Mouse (Mus musculus) megakaryocyte, adult 5-6 weeks (primary cell): ENCODE data around the gene Trak1. TPM values are rescaled to one million over a fixed set of nuclear protein-coding genes. Genes with fewer than 3 reads are reported as not detected.

ENCODE experiments used
- ATAC-seq: 2 replicates; pipeline ENCODE4 v1.8.0; 2016; ENCODE audit warnings: mild to moderate bottlenecking, inconsistent platforms; ENCODE audit not compliant: poor library complexity, severe bottlenecking
- total RNA-seq, 2 experiments: library from RNA; stranded (forward) in 1 of 2; stranded (reverse) in 1 of 2; fragments of 153-499, 151-499 nt in 1 of 2; fragments of 221-1000, 200-1000 nt in 1 of 2; gene quantifications; 2 replicates each; pipeline versions ENCODE4 v1.2.3 to v1.2.4; 2015 to 2017

The Trak1 gene
- total RNA-seq, 2 experiments from 2014 or later, result 20.0 to 25.0 TPM

- ATAC-seq, result no peak
Measured at GRCm38 (mm10) chr9:121343122-121343876, 46.0 kb downstream of the Trak1 start.

DNA sequence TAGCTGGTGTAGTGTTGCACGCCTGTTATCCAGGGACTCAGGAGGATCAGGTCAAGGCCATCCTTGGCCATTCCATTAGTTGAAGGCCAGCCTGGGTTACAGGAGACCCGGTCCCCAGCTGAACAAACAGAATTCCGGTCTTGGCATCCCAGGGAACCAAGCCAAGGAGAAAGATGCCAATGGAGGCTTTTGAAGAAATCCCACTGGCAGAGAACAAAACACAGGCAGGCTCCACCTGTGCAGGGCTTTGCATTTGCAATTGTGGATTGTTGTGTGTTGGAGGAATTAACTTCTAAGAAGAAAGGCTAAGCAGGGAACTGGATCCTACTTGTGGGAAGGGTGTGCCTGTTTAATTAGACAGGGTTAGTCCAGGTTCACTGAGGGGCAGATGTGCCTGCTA lies 47.0 kb downstream of the Trak1 start:
- ATAC-seq, result no peak

DNA sequence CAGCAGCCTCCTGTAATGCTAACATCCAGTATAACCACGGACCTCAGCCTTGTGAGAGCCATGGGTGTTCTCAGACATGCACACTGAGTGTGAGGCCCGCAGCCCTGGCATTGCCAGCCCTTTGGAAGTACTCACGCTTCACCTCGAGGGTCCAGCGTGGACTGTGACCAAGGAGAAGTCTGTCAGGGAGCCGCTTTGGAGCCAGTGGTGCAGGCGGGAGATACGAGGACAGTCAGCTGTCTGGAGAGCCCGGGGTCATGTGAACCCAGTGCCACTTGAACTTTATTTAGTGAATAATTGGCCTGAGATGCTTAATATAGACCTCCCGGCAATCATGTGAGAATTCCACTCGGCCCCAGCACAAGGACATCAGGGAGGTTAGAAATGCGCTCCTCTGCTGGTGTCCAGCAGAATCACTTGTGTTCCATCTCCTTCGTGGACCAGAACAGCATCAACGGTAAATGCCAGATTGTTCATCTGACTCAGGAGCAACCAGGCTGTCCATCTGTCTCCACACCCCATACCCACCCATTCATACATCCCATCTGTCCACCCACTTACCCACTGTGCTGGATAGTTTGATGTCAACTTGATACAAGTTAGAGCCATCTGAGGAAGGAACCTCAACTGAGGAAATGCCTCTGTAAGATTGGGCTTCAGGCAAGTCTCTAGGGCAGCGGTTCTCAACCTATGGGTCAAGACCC lies 48.3 kb downstream of the Trak1 start:
- no peak for ATAC-seq

DNA sequence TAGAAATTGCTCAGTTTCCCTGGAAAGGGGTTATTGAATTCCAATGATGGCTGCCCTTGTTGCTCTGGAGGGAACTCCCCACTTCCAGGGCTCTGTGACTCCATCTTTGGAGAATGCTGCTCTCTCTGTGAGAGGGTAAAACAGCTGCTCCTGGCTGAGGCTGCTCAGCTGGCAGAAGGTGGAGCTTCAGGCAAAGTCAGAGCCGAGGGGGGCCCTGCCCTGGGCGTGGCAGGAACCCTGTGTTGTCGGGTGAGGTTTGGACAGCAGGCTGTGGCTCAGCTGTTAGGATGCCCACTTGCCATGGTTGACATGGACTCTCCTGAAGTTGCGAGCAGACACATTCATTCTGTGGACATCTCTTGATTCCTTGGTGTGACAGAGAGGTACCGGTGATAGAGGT lies 49.3 kb downstream of the Trak1 start:
- 0 out of 2 replicates have a peak, but pooled peaks have one; percentile 15 for ATAC-seq

- no peak for ATAC-seq
Measured at GRCm38 (mm10) chr9:121347981-121348380, 50.7 kb downstream of the Trak1 start.

- no peak for ATAC-seq
Measured at GRCm38 (mm10) chr9:121348476-121348875, 51.2 kb downstream of the Trak1 start.

- ATAC-seq, result peak; percentile 44
Measured at GRCm38 (mm10) chr9:121349111-121349510, 51.8 kb downstream of the Trak1 start.

- no peak for ATAC-seq
Measured at GRCm38 (mm10) chr9:121350601-121351000, 53.3 kb downstream of the Trak1 start.

GRCm38 (mm10) chr9:121351388-121352078 lies 54.2 kb downstream of the Trak1 start:
- ATAC-seq, result no peak

DNA sequence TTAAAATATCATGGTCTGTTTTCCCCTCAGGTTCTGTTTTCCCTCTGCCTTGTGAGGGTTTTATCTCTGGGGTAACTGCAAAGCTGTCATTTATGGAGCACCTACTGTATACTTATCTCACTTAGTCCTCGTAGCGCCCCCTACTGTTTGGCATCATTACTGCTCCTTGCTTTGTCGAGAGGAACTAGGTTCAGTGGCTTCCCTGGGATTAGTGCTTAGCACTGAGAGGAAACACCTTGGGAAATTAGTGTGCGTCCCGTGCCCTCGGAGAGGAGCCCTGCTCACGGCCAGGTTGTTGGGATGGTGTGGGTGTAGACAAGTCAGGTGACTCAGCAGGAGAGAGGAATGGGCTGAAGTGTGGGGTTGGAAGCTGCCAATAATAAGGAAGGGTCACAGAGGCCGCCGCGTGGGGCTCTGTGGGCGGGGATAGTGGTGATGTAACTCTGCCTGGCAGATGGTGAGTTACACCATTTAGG lies 54.9 kb downstream of the Trak1 start:
- ATAC-seq, result peak; percentile 75

DNA sequence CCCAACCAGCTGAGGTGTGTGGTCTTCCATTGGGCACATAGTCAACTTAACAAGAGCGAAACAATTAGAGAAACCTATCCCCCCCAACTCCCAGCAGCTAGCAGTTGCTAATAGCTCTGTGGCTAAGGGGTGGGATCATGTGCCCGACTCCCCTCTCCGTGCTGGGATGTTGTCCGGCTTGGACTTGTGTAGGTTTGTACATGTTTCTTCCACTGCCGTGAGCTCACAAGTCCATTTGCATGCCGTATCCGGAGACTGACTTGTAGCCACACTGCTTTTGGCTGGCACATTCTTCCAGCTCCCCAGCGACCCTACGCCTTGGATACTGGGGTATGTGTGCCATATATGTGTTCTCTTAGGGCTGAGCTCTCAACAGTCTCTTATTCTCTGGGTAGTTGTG lies 55.4 kb downstream of the Trak1 start:
- no peak for ATAC-seq

DNA sequence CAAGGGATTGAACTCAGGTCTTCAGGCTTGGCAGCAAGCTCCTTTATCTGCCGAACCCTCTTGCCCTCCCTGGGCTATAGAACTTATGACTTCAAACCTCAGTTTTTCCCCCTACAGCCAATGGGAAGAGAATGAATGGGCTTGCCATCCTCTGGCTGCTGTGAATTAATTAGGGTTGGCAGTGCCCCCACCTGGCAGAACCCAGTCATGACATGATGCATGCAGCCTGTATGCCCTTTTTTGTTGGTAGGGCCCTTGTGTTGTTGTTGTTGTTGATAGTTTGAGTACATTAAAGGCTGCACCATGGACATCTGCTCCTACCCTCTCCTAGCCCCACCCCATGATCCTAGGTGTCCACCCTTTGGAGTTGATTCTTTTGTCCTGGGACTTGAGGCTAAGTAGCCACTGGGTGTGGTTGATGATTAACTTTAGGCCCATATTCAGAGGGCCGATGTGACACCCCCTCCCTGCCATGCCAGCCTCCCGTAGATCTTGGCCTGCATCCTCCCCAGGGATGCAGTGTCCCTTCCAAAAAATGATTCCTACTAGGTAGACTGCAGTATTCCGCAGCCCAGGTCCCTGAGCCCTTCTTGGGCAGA lies 57.6 kb downstream of the Trak1 start:
- ATAC-seq, result peak; percentile 68

DNA sequence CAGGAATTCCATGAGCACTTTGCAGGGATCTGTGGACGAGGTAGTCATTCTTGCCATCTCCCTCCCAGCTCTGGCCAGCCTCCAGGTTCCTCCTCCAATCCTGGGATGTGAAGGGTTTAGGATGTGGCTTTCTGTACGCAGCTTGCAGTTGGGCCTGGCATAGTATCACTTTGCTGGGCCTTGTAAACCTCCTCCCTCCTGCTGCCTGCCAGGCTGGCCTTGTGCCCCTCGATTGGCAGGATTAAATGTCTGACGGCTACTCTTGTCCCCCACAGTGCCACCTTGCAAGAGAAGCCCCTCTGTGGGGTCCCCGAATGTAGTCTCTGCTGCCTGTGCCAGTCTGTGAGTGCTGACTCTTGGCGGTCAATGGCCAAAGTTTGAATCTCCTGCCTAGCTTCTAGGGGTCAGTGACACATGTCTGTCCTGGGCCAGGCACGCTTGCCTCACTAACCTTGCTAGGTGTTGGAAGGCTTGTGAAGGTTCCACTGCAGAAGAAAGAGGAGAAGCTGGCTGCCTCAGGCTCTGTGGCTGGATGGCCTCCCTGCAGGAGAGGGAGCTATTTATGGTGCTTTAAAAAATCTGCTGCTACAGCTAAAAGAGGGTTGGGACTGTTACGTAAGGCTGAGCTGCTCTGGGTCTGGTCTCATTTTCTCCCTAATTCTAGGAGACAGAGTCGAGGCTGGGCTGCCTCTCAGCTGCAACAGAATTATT lies 58.3 kb downstream of the Trak1 start:
- no peak for ATAC-seq

DNA sequence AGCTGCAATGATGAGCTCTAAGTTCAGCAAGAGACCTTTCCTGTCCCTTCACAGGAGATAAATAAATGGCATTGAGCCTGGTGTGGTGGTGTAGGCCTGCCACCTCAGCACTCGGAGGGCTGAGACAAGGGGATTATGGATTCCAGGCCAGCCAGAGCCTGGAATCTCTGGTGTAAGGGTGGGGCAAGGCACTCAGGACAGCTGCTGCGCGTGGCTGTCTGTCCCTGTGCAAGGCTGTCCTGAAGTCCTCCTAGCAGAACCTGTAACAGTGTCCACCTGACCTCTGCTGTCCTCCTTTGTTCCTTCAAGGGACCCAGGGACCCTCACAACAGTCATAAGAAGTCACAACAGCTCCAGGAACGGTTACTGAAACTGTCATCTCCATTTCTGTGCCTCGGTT lies 59.8 kb downstream of the Trak1 start:
- ATAC-seq, result no peak

DNA sequence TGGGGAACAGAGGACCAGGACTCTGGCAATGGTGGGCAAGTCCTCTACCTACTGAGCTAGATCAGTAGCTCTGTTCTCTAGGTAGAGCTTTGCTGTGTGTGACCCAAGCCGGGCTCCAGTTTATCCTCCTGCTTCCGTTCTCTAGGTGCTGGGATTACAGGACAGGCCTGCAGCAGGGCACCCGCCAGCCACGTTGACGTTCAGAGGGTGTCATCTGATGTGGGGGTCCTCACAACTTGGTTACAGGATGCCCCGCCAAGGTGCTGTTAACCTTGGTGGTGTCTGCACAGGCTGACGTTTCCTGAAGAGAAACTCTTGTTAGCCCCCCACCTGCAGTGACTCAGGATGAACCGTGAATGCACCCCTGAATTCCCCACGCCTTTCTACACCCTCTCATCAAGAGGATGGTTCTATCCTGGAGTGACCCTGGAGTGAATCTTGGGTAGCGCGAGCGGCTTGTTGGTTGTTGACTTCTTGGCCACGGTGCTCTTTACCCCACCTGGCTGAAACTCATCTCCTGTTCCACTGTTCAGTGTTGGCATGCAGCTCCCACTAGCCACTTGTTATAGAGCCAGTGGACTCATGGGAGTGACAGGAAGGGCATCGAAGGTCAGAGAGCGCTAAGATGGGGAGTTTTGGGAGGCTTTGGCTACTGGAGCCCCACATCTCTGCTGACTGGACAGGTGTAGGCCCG lies 60.4 kb downstream of the Trak1 start:
- ATAC-seq, result no peak

DNA sequence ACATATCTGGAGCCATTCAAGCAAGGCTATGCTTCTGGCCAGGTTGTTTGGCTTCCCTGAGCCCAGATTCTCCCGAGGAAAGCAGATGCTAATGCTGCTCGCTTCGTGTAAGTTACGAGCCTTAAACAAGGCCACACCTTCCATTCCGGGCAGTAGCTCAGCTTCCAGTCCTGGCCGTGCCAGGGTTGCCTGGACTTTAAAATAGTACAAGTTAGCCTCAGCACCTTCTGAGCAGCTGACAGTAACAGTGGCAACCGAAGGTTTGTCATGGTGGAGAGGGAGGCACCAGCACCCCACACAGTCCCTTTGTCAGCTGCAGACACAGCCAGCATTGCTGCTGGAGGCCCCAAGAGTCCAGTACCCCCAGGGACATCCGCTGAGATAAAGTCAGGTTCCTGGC lies 61.1 kb downstream of the Trak1 start:
- no peak for ATAC-seq

DNA sequence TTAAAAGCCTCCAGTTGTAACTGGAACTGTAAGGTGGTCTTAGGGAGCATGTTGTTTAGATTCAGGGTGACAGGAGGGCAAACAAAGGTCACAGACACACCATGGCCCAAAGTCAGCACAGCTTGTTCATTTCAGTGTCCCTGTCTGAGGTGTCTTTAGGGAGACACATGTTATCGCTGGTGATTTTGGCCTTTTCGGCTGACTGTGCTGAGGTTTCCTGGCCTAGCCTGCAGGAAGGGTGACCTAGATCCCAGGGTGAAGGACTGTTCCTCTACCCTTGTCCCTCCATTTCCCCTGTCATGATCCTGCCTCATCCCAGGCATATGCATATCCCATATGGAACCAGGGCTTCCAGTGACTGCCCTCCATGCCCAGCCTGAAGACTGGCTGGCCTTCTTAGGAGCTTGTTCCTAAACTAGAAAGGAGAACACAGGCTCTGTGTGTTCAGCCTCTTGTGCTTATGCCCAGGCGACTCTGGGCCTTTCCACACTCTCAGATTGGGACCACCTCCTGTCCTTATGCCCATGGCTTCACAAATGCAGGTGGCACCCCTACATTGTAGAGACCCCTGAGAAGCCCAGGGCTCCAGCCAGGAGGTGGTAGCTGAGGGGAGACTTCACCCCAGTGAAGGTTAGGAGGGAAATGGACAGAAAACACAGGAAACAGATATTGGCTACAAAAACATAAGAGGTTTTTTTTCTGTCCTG lies 62.1 kb downstream of the Trak1 start:
- no peak for ATAC-seq

- ATAC-seq, result peak; percentile 73
Measured at GRCm38 (mm10) chr9:121360327-121360954, 63.1 kb downstream of the Trak1 start.

DNA sequence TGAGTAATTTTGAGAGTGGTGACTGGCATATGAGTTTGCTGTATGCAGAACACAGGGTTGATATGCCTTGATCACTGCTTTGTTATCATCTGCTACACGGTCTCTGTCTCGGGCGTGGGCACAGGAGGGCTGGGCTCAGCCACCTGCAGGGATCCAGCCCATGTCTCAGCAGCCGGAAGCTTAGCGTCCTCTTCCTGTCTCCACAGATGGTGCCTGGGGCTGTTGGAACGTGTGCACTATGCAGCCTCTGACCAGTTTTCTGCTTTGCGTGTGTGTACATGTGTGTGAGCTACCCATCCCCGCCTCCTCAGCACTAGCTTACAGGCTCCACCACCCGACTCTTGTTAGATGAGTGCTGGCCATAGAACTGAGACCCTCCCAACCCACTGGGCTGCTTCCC lies 63.7 kb downstream of the Trak1 start:
- ATAC-seq, result peak; percentile 73
